Mouse (Mus musculus) kidney, embryonic 15.5 days (tissue): Measurements from ENCODE around the gene Gm21746. TPM values are rescaled to one million over a fixed set of nuclear protein-coding genes. Genes with fewer than 3 reads are reported as not detected.
"Not testable (repeated sequence)": the region's sequence is repeated elsewhere in the genome, so short reads cannot be mapped to it uniquely, and the experiment has no call there.

Experiments used
- ATAC-seq: fragments of 200-750 bp; cut with Nextera tagmentation; replicated peaks from 2 replicates; pipeline ENCODE4 v1.8.0; 2017; ENCODE audit warnings: moderate TSS enrichment; ENCODE audit not compliant: low FRiP score
- H3K27ac ChIP-seq: fragments of 300-500 bp; sonication (generic); 2 replicates; pipeline ENCODE4 v1.5.1; 2015; ENCODE audit warnings: mild to moderate bottlenecking, inconsistent platforms
- H3K27me3 ChIP-seq: fragments of 300-500 bp; sonication (generic); 2 replicates; pipeline ENCODE4 v1.6.1; 2015; ENCODE audit warnings: inconsistent platforms
- H3K36me3 ChIP-seq: fragments of 300-500 bp; sonication (generic); 2 replicates; pipeline ENCODE4 v1.6.1; 2015; ENCODE audit warnings: inconsistent platforms
- H3K4me1 ChIP-seq: fragments of 300-500 bp; sonication (generic); 2 replicates; pipeline ENCODE4 v1.6.1; 2015; ENCODE audit warnings: inconsistent platforms
- H3K4me2 ChIP-seq: fragments of 300-500 bp; sonication (generic); 2 replicates; pipeline ENCODE4 v1.6.1; 2015; ENCODE audit warnings: moderate library complexity, mild to moderate bottlenecking, inconsistent platforms
- H3K4me3 ChIP-seq: fragments of 300-500 bp; sonication (generic); replicated peaks from 2 replicates; pipeline ENCODE4 v1.5.1; 2015; ENCODE audit warnings: mild to moderate bottlenecking, inconsistent platforms
- H3K9ac ChIP-seq: fragments of 300-500 bp; sonication (generic); 2 replicates; pipeline ENCODE4 v1.6.1; 2015; ENCODE audit warnings: mild to moderate bottlenecking, inconsistent platforms
- H3K9me3 ChIP-seq: fragments of 300-500 bp; sonication (generic); replicated peaks from 2 replicates; pipeline ENCODE4 v1.6.1; 2016; ENCODE audit warnings: inconsistent platforms
- whole genome bisulfite sequencing: fragments of 180-500 bp; shearing (Covaris S2); methylation state at CpG from one replicate; pipeline ENCODE4 v1.1.7; 2015; ENCODE audit warnings: mixed read lengths; 5-methylcytosine and 5-hydroxymethylcytosine counted together
- polyA plus RNA-seq: library from polyadenylated mRNA; unstranded; fragments of >200 nt; fragmentation: Nextera tagmentation; extraction: Ambion mirVana; gene quantifications from 2 replicates; pipeline ENCODE4 v1.2.1, GENCODE M21; 2015

Gene Gm21746
- polyA plus RNA-seq, result not detected in 2 replicates

GRCm38 (mm10) chrY:6237895-6238294, at the start of gene Gm21746:
Gene Gm21746 (minus strand): TSS chrY:6237995.
- not testable (repeated sequence) for H3K9me3 ChIP-seq, H3K9ac ChIP-seq, ATAC-seq, H3K36me3 ChIP-seq, H3K4me1 ChIP-seq, H3K4me2 ChIP-seq, H3K27ac ChIP-seq, H3K27me3 ChIP-seq, H3K4me3 ChIP-seq
- 78% methylated on average over 2 of the region's 3 CpGs for WGBS

GRCm38 (mm10) chrY:6266798-6267197, 29.0 kb upstream of the Gm21746 start, which contains the start of gene Gm20873:
Gene Gm20873 (plus strand): TSS chrY:6267098.
- H3K4me3 ChIP-seq, H3K27me3 ChIP-seq, H3K4me2 ChIP-seq, ATAC-seq, H3K4me1 ChIP-seq, H3K36me3 ChIP-seq, H3K9ac ChIP-seq, H3K9me3 ChIP-seq, H3K27ac ChIP-seq: not testable (repeated sequence)

Other genes starting within 250 kb of the Gm21746 start
- not detected in 2 replicates for gene Gm20873, start 29.1 kb upstream of the Gm21746 start, polyA plus RNA-seq